Comparison of ENCODE assay signal across 8 mouse cellular contexts in the genomic region with DNA sequence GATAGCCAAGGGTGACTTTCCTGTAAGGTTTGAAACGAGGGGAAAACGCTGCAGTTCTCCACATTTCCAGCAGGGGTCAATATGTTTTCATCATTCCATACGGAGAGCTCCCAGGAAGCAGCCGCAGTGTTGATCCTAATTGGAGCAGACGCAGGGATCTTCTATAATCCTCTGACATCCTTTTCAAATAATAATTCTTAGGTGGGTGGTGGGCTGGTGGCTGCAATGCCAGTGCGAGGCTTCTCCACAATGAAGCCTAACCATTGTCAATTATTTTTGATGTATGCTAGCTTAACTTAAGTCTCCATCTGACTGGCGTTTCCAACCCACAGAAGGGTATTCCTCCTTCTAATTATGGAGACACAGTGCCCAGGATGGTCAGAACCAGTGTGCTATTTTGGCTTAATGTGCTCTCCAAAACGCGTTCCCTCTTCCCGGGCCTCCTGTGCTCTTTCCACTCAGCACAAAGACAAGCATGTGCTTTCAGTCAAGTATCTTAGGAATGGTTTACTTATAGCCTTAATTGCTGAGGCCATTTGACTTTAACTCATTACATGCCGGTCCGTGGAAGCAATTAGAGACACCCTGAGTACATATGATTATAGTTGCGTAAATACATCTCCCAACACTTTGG.
DNase-seq lines count a peak whose midpoint lies in the region; ATAC-seq and TF ChIP-seq lines count a peak whose summit lies in the region.

No protein-coding gene starts in this region.

- H3K27ac ChIP-seq in embryonic facial prominence, embryonic 11.5 days (replicated peaks; ENCODE audit: low read depth, low read length) = 0 out of 2 replicates have a peak overlapping the region, but pooled peaks have one; percentile 11
- no peak overlapping the region for H3K27ac ChIP-seq in kidney, adult 2 months (ENCODE audit: insufficient read depth, low read depth, low read length)
- H3K27ac ChIP-seq in limb, embryonic 10.5 days = peak overlapping the region; percentile 81
- H3K27ac ChIP-seq in midbrain, embryonic 16.5 days (ENCODE audit: low read length) = peak overlapping the region; percentile 77

- 6% methylated on average over 13 of the region's 13 CpGs for WGBS in embryonic facial prominence, embryonic 11.5 days
- WGBS in kidney, adult 2 months = 10% methylated on average over 13 of the region's 13 CpGs
- whole genome bisulfite sequencing in limb, embryonic 10.5 days = 9% methylated on average over 13 of the region's 13 CpGs
- 6% methylated on average over 13 of the region's 13 CpGs for WGBS in midbrain, embryonic 16.5 days

- no peaks in the 10 kb centered on the region for H3K27me3 ChIP-seq in embryonic facial prominence, embryonic 11.5 days (ENCODE audit: control insufficient read depth, insufficient read depth, low read length)
- H3K27me3 ChIP-seq in kidney, adult 2 months (replicated peaks; ENCODE audit: control insufficient read depth, insufficient read depth, low read length) = no peaks in the 10 kb centered on the region
- no peaks in the 10 kb centered on the region for H3K27me3 ChIP-seq in limb, embryonic 10.5 days (ENCODE audit: low read depth, poor library complexity, severe bottlenecking)
- no peaks in the 10 kb centered on the region for H3K27me3 ChIP-seq in midbrain, embryonic 16.5 days (ENCODE audit: control insufficient read depth, insufficient read depth, low read depth, low read length)

- peak; percentile 62 for TF ChIP-seq CTCF in kidney, adult 2 months (conservative IDR thresholded peaks at IDR 0.05; ENCODE audit: insufficient read depth, insufficient read length, low read depth, low read length)

- no peaks in the 10 kb centered on the region for H3K36me3 ChIP-seq in embryonic facial prominence, embryonic 11.5 days (replicated peaks; ENCODE audit: control insufficient read depth, insufficient read depth, low read depth, low read length)
- no peaks in the 10 kb centered on the region for H3K36me3 ChIP-seq in kidney, adult 2 months (ENCODE audit: control insufficient read depth, insufficient read depth, low read length)
- no peaks in the 10 kb centered on the region for H3K36me3 ChIP-seq in limb, embryonic 10.5 days
- no peaks in the 10 kb centered on the region for H3K36me3 ChIP-seq in midbrain, embryonic 16.5 days (ENCODE audit: control insufficient read depth, insufficient read depth, low read length)

- peak overlapping the region; percentile 14; the same call in 1 of the 2 replicates for H3K4me2 ChIP-seq in embryonic facial prominence, embryonic 11.5 days (ENCODE audit: low read depth, low read length)
- H3K4me2 ChIP-seq in midbrain, embryonic 16.5 days (ENCODE audit: low read length) = peak overlapping the region; percentile 41

- peak; percentile 84 for ATAC-seq in embryonic facial prominence, embryonic 11.5 days (replicated peaks; ENCODE audit: insufficient number of reproducible peaks, low FRiP score, low TSS enrichment, low read depth)
- peak; percentile 97 for ATAC-seq in midbrain, embryonic 16.5 days

- DNase-seq in urinary bladder, postnatal 14 days (ENCODE audit: low spot score) = peak; percentile 73
- DNase-seq in urinary bladder, postnatal 10 days (ENCODE audit: low spot score) = no peak
- DNase-seq in embryonic facial prominence, embryonic 11.5 days (ENCODE audit: low spot score) = peak; percentile 92
- peak; percentile 64 for DNase-seq in heart, adult 8-10 months (ENCODE audit: low spot score)
- DNase-seq in kidney, adult 2 months = peak; percentile 69
- DNase-seq in limb, embryonic 10.5 days (ENCODE audit: low spot score) = peak; percentile 77
- DNase-seq in urinary bladder, postnatal 25 days (ENCODE audit: low spot score) = peak; percentile 52

- TF ChIP-seq POLR2A in kidney, adult 2 months (IDR thresholded peaks at IDR 0.05; ENCODE audit: low read depth, low read length) = no peak

- no peak overlapping the region for H3K4me3 ChIP-seq in embryonic facial prominence, embryonic 11.5 days (ENCODE audit: low read depth, low read length)
- H3K4me3 ChIP-seq in kidney, adult 2 months (ENCODE audit: insufficient read depth, low read depth, low read length) = no peak overlapping the region
- H3K4me3 ChIP-seq in limb, embryonic 10.5 days = peak overlapping the region; percentile 39
- H3K4me3 ChIP-seq in midbrain, embryonic 16.5 days (ENCODE audit: low read depth, low read length) = peak overlapping the region; percentile 5

- no peaks in the 10 kb centered on the region for H3K9me3 ChIP-seq in embryonic facial prominence, embryonic 11.5 days (replicated peaks; ENCODE audit: control insufficient read depth, low read length)
- H3K9me3 ChIP-seq in limb, embryonic 10.5 days (replicated peaks) = no peaks in the 10 kb centered on the region
- no peaks in the 10 kb centered on the region for H3K9me3 ChIP-seq in midbrain, embryonic 16.5 days (replicated peaks; ENCODE audit: control insufficient read depth, low read length, poor library complexity, severe bottlenecking)

- H3K9ac ChIP-seq in embryonic facial prominence, embryonic 11.5 days (replicated peaks; ENCODE audit: low read length) = no peak overlapping the region
- H3K9ac ChIP-seq in midbrain, embryonic 16.5 days (ENCODE audit: low read depth, low read length) = peak overlapping the region; percentile 15

- H3K4me1 ChIP-seq in embryonic facial prominence, embryonic 11.5 days (ENCODE audit: control insufficient read depth, insufficient read depth, low read length) = no peaks in the 10 kb centered on the region
- H3K4me1 ChIP-seq in kidney, adult 2 months (ENCODE audit: control insufficient read depth, insufficient read depth, low read length) = 0 out of 2 replicates have a peak, but pooled peaks cover 3% of the 10 kb centered on the region
- peaks cover 37% of the 10 kb centered on the region for H3K4me1 ChIP-seq in limb, embryonic 10.5 days
- H3K4me1 ChIP-seq in midbrain, embryonic 16.5 days (ENCODE audit: control insufficient read depth, insufficient read depth, low read length) = peaks cover 8% of the 10 kb centered on the region

Comparison
In these comparisons a context has a peak if more than half of its experiments do, and no peak if none do; other contexts are left out.
1. H3K4me3 ChIP-seq: peak in limb, embryonic 10.5 days (single experiment) and midbrain, embryonic 16.5 days (single experiment); none in embryonic facial prominence, embryonic 11.5 days (single experiment) and kidney, adult 2 months (single experiment).